Comparison of ENCODE assay signal across 20 mouse cellular contexts in the genomic region with DNA sequence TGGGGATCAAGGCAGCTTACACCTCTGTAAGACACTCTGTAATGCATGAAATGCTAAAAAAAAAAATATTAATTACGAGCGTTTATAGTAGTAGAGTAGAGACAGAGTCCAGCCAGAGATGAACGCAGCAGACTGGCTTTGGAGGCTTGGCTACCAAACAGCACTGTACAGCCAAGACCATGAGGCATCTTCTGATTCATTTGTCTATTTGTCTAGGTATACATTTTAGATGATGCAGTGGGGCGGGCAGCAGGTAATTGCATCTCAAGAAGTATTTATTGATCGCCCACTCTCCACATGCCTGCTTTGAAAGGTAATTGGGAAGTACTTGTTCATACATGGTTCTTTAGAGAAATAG. TPM values are rescaled to one million over a fixed set of nuclear protein-coding genes. Genes with fewer than 3 reads are reported as not detected.
"Had no signal": no experiment of that assay in that cellular context is flagged by ENCODE, and none has a peak within 500 bp of the region (broad histone marks: within the 10 kb centered on the region; RNA-seq: fewer than 3 reads in every experiment).

No protein-coding gene starts in this region.

- H3K4me3 ChIP-seq: lung, embryonic 15.5 days; midbrain, embryonic 10.5 days; midbrain, embryonic 12.5 days; myocyte; neural tube, embryonic 13.5 days; neural tube, embryonic 15.5 days; stomach, embryonic 15.5 days had no signal

- ATAC-seq: lung, postnatal 0 days; midbrain, embryonic 16.5 days had no signal

- H3K9me3 ChIP-seq: lung, embryonic 15.5 days; midbrain, embryonic 10.5 days; midbrain, embryonic 12.5 days; neural tube, embryonic 13.5 days; neural tube, embryonic 15.5 days; stomach, embryonic 15.5 days had no signal

- H3K4me2 ChIP-seq: lung, embryonic 15.5 days; midbrain, embryonic 12.5 days; neural tube, embryonic 13.5 days; neural tube, embryonic 15.5 days; stomach, embryonic 15.5 days had no signal

- DNase-seq: liver, postnatal 0 days; lung, adult 2 months; lung, postnatal 14 days; midbrain, embryonic 14.5 days; right cerebral cortex, postnatal 14 days; thymus, adult 2 months; thymus, postnatal 25 days; thymus, postnatal 4 days had no signal

- H3K36me3 ChIP-seq: lung, embryonic 15.5 days; midbrain, embryonic 10.5 days; midbrain, embryonic 12.5 days; neural tube, embryonic 13.5 days; neural tube, embryonic 15.5 days; stomach, embryonic 15.5 days had no signal

- H3K4me1 ChIP-seq: lung, embryonic 15.5 days; midbrain, embryonic 10.5 days; midbrain, embryonic 12.5 days; neural tube, embryonic 13.5 days; neural tube, embryonic 15.5 days; stomach, embryonic 15.5 days had no signal

- H3K9ac ChIP-seq: liver, postnatal 0 days; lung, embryonic 15.5 days; midbrain, embryonic 12.5 days; neural tube, embryonic 13.5 days; neural tube, embryonic 15.5 days; stomach, embryonic 15.5 days had no signal

- H3K27ac ChIP-seq: lung, embryonic 15.5 days; midbrain, embryonic 10.5 days; midbrain, embryonic 12.5 days; neural tube, embryonic 13.5 days; neural tube, embryonic 15.5 days; stomach, embryonic 15.5 days; stomach, postnatal 0 days had no signal

- H3K27me3 ChIP-seq: lung, embryonic 15.5 days; midbrain, embryonic 12.5 days; neural tube, embryonic 13.5 days; neural tube, embryonic 15.5 days; stomach, embryonic 15.5 days had no signal

RNA-seq across cellular contexts. Expression of a gene that starts 12.7 kb away (rescaled TPM):
- polyA plus RNA-seq: myocyte had no signal

RNA-seq across cellular contexts. Expression of a gene that starts 44.9 kb away (rescaled TPM):
- polyA plus RNA-seq: liver, postnatal 0 days; lung, adult 2 months; lung, embryonic 15.5 days; lung, postnatal 0 days; midbrain, embryonic 10.5 days; midbrain, embryonic 12.5 days; midbrain, embryonic 14.5 days; midbrain, embryonic 16.5 days; myocyte; neural tube, embryonic 11.5 days; neural tube, embryonic 13.5 days; spleen, adult 2 months; stomach, embryonic 15.5 days; stomach, postnatal 0 days had no signal

RNA-seq across cellular contexts. Expression of a gene that starts 57.1 kb away (rescaled TPM):
- polyA plus RNA-seq: lung, embryonic 15.5 days; midbrain, embryonic 14.5 days; midbrain, embryonic 16.5 days; myocyte; neural tube, embryonic 11.5 days; neural tube, embryonic 13.5 days had no signal
